Mouse (Mus musculus) embryonic facial prominence, embryonic 11.5 days (tissue): ENCODE results near the gene Akr1c14. TPM values are rescaled to one million over a fixed set of nuclear protein-coding genes. Genes with fewer than 3 reads are reported as not detected.
A peak's percentile ranks its signal among the peaks of the same experiment; 100 is the strongest.

Source experiments
- ATAC-seq: fragments of 200-750 bp; cut with Nextera tagmentation; replicated peaks from 2 replicates; pipeline ENCODE4 v1.8.0; 2017; ENCODE audit warnings: low read depth; ENCODE audit not compliant: insufficient number of reproducible peaks, low FRiP score, low TSS enrichment
- DNase-seq: peaks from one replicate; pipeline ENCODE4 v3.0.0-alpha.2; 2015; ENCODE audit warnings: low spot score
- H3K27ac ChIP-seq: fragments of 300-500 bp; sonication (generic); replicated peaks from 2 replicates; pipeline ENCODE4 v1.5.1; 2014; ENCODE audit warnings: mild to moderate bottlenecking, low read depth, low read length, control low read depth
- H3K27me3 ChIP-seq: fragments of 300-500 bp; sonication (generic); 2 replicates; pipeline ENCODE4 v1.6.1; 2014; ENCODE audit warnings: mild to moderate bottlenecking, low read length, moderate library complexity, mixed read lengths; ENCODE audit not compliant: control insufficient read depth, insufficient read depth
- H3K36me3 ChIP-seq: fragments of 300-500 bp; sonication (generic); replicated peaks from 2 replicates; pipeline ENCODE4 v1.6.1; 2014; ENCODE audit warnings: low read depth, mild to moderate bottlenecking, low read length, moderate library complexity, mixed read lengths; ENCODE audit not compliant: control insufficient read depth, insufficient read depth
- H3K4me1 ChIP-seq: fragments of 300-500 bp; sonication (generic); 2 replicates; pipeline ENCODE4 v1.6.1; 2014; ENCODE audit warnings: low read length, mixed read lengths; ENCODE audit not compliant: control insufficient read depth, insufficient read depth
- H3K4me2 ChIP-seq: fragments of 300-500 bp; sonication (generic); 2 replicates; pipeline ENCODE4 v1.6.1; 2014; ENCODE audit warnings: low read depth, mild to moderate bottlenecking, control low read depth, low read length, moderate library complexity
- H3K4me3 ChIP-seq: fragments of 300-500 bp; sonication (generic); 2 replicates; pipeline ENCODE4 v1.5.1; 2014; ENCODE audit warnings: low read depth, low read length, control low read depth
- H3K9ac ChIP-seq: fragments of 300-500 bp; sonication (generic); replicated peaks from 2 replicates; pipeline ENCODE4 v1.6.1; 2014; ENCODE audit warnings: mild to moderate bottlenecking, control low read depth, low read length
- H3K9me3 ChIP-seq: fragments of 300-500 bp; sonication (generic); replicated peaks from 2 replicates; pipeline ENCODE4 v1.6.1; 2016; ENCODE audit warnings: mild to moderate bottlenecking, low read length, inconsistent platforms, mixed read lengths; ENCODE audit not compliant: control insufficient read depth
- WGBS: fragments of 180-500 bp; shearing (Covaris S2); extraction: QIAGEN DNeasy Blood & Tissue Kit; methylation state at CpG from one replicate; pipeline ENCODE4 v1.1.7; 2014; 5-methylcytosine and 5-hydroxymethylcytosine counted together
- polyA plus RNA-seq: library from polyadenylated mRNA; unstranded; fragments of >200 nt; fragmentation: Nextera tagmentation; extraction: Ambion mirVana; gene quantifications from 2 replicates; pipeline ENCODE4 v1.2.1, GENCODE M21; 2014

Akr1c14 gene
- polyA plus RNA-seq, 1 experiment from 2014 or later = 0.84 TPM

DNA sequence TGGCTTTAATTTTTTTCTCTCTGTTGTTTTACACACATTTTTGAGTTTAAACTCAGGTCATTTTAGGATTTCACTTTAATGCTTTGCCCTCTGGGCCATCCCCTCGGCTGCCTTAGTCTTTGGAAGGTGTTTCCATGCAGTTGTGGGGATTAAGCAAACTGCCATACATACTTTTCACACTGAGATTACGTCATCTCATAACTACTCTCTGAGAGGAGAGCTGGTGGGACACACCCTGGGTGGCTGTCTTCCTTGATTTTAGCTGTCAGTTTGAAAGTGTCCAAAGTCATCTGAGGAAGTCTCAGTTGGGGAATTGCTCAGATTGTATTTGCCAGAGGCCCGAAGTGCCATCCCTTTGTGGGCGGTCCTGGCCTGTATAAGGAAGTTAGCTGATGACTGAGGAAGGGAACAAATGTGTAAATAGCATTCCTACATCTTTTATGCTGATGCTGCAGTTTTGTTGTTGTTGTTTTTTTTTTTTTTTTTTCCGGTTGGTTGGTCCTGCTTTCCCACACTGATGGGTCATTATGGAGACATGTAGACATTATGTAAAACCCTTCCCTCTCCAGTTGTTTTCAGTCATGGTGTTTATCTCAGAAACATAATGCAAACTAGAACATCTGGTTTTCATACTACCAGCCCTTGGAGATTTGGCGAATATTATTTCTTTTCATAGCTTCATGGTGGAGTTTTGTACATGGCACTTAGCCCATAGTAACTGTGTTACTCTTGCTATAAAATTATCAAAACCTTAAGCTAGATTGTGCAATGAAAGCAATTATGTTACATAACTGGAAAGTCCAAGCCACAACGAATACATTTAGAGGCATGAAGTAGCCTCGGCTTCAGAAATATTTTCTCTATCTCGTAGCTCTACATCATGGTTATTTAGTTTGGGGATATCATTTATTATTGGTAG, 28.0 kb downstream of the Akr1c14 start:
- no peak overlapping the region for H3K4me2 ChIP-seq
- WGBS = 81% methylated on average over 9 of the region's 9 CpGs

DNA sequence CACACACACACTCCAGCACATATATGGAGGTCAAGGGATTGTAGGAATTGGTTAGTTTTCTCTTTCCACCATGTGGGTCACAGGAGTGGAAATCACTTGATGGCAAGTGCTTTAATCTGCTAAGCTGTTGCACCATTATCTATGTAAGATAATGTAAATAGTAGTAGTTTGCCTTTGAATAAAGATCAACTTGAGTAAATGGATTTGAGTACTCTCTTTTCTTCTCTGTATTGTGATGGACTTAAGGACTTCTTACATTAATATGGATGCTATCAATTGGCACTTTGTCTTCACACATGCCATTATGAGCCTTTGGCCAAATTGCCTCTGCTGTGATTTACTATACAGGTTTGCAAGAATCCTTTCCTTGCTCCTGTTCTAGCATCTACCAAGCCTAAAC, 31.1 kb downstream of the Akr1c14 start:
- Histone ChIP-seq H3K27me3 (no peaks in the 10 kb centered on the region), H3K9ac (no peak overlapping the region), H3K4me2 (no peak overlapping the region), H3K9me3 (no peaks in the 10 kb centered on the region), H3K4me3 (no peak overlapping the region), H3K27ac (no peak overlapping the region), H3K36me3 (no peaks in the 10 kb centered on the region), H3K4me1 (no peaks in the 10 kb centered on the region)
- ATAC-seq (no peak), DNase-seq (no peak)

More for the DNA sequence above, 28.0 kb downstream of the Akr1c14 start:
- Histone ChIP-seq H3K4me3 (no peak overlapping the region), H3K9me3 (no peaks in the 10 kb centered on the region), H3K27ac (no peak overlapping the region), H3K4me1 (no peaks in the 10 kb centered on the region), H3K36me3 (no peaks in the 10 kb centered on the region), H3K27me3 (no peaks in the 10 kb centered on the region), H3K9ac (no peak overlapping the region)
- no peak for DNase-seq
- no peak for ATAC-seq

DNA sequence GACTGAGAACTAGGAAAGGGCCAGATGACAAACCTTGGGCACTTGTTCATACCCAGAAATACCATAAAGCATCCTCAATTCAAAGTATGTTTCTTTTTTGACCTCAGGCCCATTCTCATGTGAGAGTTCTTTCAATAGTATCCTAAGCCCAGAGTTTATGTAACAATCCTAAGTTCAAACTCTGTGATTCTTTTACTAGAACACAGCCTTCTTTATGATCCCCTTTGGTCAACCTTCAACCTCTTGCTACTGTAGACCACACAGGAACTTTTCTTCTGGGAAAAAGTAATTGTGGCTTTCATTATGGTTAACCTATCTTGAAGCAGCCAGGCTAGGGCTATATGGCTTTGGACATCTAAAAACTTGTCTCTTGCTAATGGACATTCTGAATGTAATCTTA, 52.9 kb downstream of the Akr1c14 start:
- no peak overlapping the region for H3K27ac ChIP-seq
- H3K36me3 ChIP-seq = no peaks in the 10 kb centered on the region
- no peak overlapping the region for H3K4me2 ChIP-seq
- H3K27me3 ChIP-seq = no peaks in the 10 kb centered on the region
- H3K4me1 ChIP-seq = no peaks in the 10 kb centered on the region
- no peak overlapping the region for H3K4me3 ChIP-seq
- ATAC-seq (no peak), DNase-seq (no peak)
- no peak overlapping the region for H3K9ac ChIP-seq
- no peaks in the 10 kb centered on the region for H3K9me3 ChIP-seq

DNA sequence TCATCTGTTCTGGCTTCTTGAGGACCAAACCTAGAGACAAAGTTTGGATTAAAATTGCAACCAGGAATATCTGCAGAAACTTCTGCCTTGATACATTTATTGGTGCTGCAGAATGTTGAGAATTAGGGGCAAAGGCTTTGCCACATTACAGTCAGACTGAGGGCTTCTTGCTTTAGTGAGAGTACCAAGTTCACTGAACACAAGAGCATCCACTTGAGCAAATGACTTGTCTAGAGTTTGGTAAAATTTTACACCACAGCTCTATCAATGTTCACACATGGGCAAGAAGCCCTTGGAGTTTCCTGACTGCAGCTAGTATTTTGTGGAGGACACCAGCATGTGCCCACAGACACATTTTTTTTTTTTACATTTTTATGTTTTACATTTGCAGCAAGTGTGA, 53.9 kb downstream of the Akr1c14 start:
- no peaks in the 10 kb centered on the region for H3K4me1 ChIP-seq
- no peak overlapping the region for H3K4me3 ChIP-seq
- H3K9ac ChIP-seq = no peak overlapping the region
- H3K27ac ChIP-seq = no peak overlapping the region
- H3K27me3 ChIP-seq = no peaks in the 10 kb centered on the region
- no peak overlapping the region for H3K4me2 ChIP-seq
- DNase-seq (no peak), ATAC-seq (no peak)
- H3K9me3 ChIP-seq = no peaks in the 10 kb centered on the region
- no peaks in the 10 kb centered on the region for H3K36me3 ChIP-seq

DNA sequence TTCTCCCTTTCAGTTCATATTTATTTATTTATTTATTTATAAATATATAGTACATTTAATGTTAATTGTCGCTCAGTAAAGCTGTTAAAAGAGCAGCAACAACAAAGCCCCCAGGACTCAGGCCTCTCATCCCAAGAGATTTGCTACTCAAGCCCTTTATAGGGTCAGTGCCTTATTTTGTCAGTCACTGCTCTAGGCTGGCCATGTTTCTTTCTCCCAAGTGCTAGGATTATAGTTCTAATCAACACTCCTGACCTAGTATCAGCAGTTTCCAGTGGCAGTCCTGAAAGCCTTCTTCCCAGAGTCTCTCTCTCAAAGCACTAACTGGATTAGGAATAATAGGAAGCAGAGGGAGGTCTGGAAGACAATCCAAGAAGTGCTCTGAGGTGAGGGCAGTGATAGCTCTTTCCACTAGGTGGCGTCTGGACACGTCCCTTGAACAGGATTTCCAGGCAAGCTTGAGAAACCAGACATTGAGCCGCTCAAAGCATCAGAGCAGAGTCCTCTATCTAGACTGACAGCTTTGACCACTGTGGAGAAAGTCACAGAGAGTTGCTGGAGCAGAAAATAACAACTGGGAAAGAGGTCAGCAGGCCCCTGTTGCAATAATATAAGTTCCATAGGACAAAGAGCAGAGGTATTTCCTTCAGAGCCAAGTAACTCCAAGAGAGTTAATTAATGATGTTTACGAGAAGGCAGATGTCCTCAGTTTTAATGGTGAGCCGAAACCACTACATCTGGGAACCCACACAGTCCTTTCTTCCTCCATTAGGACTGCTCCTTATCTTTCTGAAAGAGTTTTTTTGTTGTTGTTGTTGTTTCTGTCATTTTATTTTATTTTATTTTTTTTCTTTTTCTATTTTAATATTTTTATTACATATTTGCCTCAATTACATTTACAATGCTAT, 61.7 kb downstream of the Akr1c14 start:
- no peaks in the 10 kb centered on the region for H3K27me3 ChIP-seq
- 32% methylated on average over 6 of the region's 6 CpGs for WGBS
- H3K27ac ChIP-seq = no peak overlapping the region
- no peaks in the 10 kb centered on the region for H3K36me3 ChIP-seq
- DNase-seq (peak; percentile 89), ATAC-seq (peak; percentile 86)
- H3K9me3 ChIP-seq = no peaks in the 10 kb centered on the region
- no peaks in the 10 kb centered on the region for H3K4me1 ChIP-seq
- no peak overlapping the region for H3K4me2 ChIP-seq
- no peak overlapping the region for H3K9ac ChIP-seq
- H3K4me3 ChIP-seq = no peak overlapping the region

DNA sequence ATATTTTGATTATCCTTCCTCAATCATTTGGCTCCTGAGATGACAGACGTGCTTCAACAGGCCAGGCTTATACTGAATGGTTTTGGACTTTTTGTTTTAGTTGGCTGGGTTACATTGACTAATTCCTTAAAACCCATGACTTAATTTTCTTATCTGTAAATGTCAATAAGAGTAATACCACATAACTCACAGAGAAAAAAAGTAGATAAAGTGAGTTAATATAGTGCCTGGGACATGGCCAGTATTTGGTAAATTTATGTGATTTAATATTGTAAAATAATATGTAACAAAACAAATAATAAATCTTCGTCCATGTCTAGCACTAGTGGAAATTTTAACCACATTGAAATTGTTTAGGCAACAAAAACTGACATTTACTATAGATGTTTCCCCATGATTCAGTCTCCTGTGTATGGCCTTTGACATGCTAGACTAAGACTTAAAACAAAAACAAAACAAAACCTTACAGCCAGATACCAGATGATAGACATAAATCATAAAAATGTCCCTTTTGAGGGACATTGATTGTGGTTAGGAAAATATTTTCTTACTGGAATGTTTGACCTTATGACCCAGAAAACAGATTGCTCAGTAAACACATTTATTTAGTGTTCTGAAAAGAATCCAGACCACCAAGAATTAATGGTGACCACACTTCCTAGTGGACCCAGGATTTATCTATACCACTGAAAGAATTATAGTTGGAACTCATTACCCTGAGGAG, 70.5 kb downstream of the Akr1c14 start:
- Histone ChIP-seq H3K27ac (no peak overlapping the region), H3K9me3 (no peaks in the 10 kb centered on the region), H3K4me1 (no peaks in the 10 kb centered on the region), H3K36me3 (no peaks in the 10 kb centered on the region), H3K27me3 (no peaks in the 10 kb centered on the region), H3K4me2 (no peak overlapping the region), H3K9ac (no peak overlapping the region), H3K4me3 (no peak overlapping the region)
- 73% methylated on average over 2 of the region's 2 CpGs for WGBS
- DNase-seq (no peak), ATAC-seq (no peak)

DNA sequence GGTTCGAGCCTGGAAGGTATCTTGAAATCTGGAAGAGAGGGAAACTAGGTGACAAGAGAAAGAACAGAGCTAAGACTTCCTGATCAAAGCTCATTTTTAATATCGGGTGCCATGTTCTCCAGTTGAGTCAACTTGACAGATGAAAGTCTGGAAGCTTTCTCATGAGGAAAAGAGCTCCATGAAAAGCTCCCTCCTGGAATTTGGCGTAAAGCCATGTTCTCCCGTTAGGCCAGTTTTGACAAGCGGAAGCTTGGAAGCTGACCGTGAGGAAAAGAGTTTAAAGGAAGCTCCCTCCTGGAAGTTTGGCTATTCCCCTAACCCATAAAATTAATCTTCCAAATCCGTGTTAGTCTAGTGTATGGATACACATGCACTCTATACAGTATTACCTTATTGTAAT, 74.3 kb downstream of the Akr1c14 start:
- H3K9ac ChIP-seq = no peak overlapping the region
- ATAC-seq (no peak), DNase-seq (no peak)
- H3K4me2 ChIP-seq = no peak overlapping the region
- no peaks in the 10 kb centered on the region for H3K27me3 ChIP-seq
- no peaks in the 10 kb centered on the region for H3K4me1 ChIP-seq
- H3K9me3 ChIP-seq = no peaks in the 10 kb centered on the region
- H3K4me3 ChIP-seq = no peak overlapping the region
- no peak overlapping the region for H3K27ac ChIP-seq
- 87% methylated on average over 7 of the region's 7 CpGs for WGBS
- H3K36me3 ChIP-seq = no peaks in the 10 kb centered on the region
